Mouse (Mus musculus) G1E (cell line): Measurements from ENCODE around the gene Axin1. TPM values are rescaled to one million over a fixed set of nuclear protein-coding genes. Genes with fewer than 3 reads are reported as not detected.

Experiments
- ATAC-seq: 2 replicates; pipeline ENCODE4 v1.8.0; 2016; ENCODE audit warnings: mild to moderate bottlenecking; ENCODE audit not compliant: insufficient number of reproducible peaks, poor library complexity, low FRiP score, severe bottlenecking; ENCODE audit errors: extremely low read depth
- DNase-seq: peaks from one replicate; pipeline ENCODE4 v3.0.0; 2012; ENCODE audit warnings: low spot score
- H3K27me3 ChIP-seq: 2 replicates; pipeline ENCODE4 v1.6.1; 2012; ENCODE audit warnings: mild to moderate bottlenecking, low read length, inconsistent platforms; ENCODE audit not compliant: insufficient read depth
- H3K36me3 ChIP-seq: replicated peaks from 2 replicates; pipeline ENCODE3; 2012; ENCODE audit warnings: mild to moderate bottlenecking, inconsistent platforms
- H3K4me1 ChIP-seq: 2 replicates; pipeline ENCODE4 v1.6.1; 2012; ENCODE audit warnings: low read depth, low read length, inconsistent platforms, mixed read lengths; ENCODE audit not compliant: insufficient read depth
- H3K4me3 ChIP-seq: 2 replicates; pipeline ENCODE4 v1.5.1; 2012; ENCODE audit warnings: low read depth, mild to moderate bottlenecking, inconsistent platforms, low read length, moderate library complexity, mixed read lengths
- H3K9me3 ChIP-seq: replicated peaks from 2 replicates; pipeline ENCODE4 v1.6.1; 2012; ENCODE audit warnings: inconsistent platforms
- CTCF ChIP-seq: IDR thresholded peaks from 2 replicates; pipeline ENCODE4 v1.5.1; 2012; ENCODE audit warnings: low read depth, low read length, inconsistent platforms, mixed read lengths
- GATA1 ChIP-seq: IDR thresholded peaks from 2 replicates; pipeline ENCODE4 v1.6.1; 2012; ENCODE audit warnings: borderline replicate concordance, low read length, inconsistent platforms, mixed read lengths
- GATA2 ChIP-seq: IDR thresholded peaks from 2 replicates; pipeline ENCODE4 v1.6.1; 2012; ENCODE audit warnings: low read depth, low read length, inconsistent platforms, borderline replicate concordance
- POLR2AphosphoS5 ChIP-seq: IDR thresholded peaks from 2 replicates; pipeline ENCODE4 v1.6.1; 2012; ENCODE audit warnings: low read depth, low read length, inconsistent platforms; ENCODE audit not compliant: insufficient replicate concordance
- TAL1 ChIP-seq: conservative IDR thresholded peaks from 2 replicates; pipeline ENCODE4 v1.6.1; 2012; ENCODE audit warnings: low read depth, low read length, inconsistent platforms, mixed read lengths
- polyA plus RNA-seq: library from polyadenylated mRNA; stranded (reverse); fragments of >175 nt; gene quantifications from 2 replicates; pipeline ENCODE4 v1.2.3, GENCODE M21; 2012
- total RNA-seq, 2 experiments: library from RNA; stranded (forward) in 1 of 2; stranded (reverse) in 1 of 2; fragments of 200-1000 nt in 1 of 2; fragments of >200 nt in 1 of 2; fragmentation: Nextera tagmentation in 1 of 2; gene quantifications; 2 replicates each; pipeline ENCODE4 v1.2.3; 2014 to 2017

Axin1 gene
- total and polyA plus RNA-seq, 3 experiments, result 45.5 to 96.7 (median 87.3) TPM

DNA sequence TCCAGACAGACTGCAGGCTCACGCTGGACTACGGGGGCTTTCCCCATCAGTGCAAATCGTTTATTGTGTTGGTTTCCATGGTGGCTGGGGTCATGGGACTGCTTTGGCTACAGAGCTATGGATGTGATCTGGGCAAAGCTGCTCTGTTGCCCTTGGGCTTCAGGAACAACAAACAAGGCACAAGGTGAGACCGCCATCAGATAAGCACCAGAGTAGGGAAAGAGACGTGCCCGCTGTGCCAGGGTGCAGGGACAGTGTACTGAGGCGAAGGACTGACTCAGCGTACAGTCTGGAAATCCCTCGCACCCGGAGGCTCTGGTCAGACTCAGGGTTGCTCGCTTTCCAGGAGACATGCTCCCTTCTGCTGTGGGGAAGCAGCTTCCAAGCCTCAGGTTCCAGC is 74.2 kb downstream of the Axin1 start:
- no peak for ATAC-seq
- DNase-seq, result no peak
- H3K4me3 ChIP-seq, result no peak overlapping the region
- TF ChIP-seq TAL1 (no peak), CTCF (no peak), POLR2AphosphoS5 (no peak), GATA1 (no peak)
- H3K4me1 ChIP-seq, result no peaks in the 10 kb centered on the region
- no peaks in the 10 kb centered on the region for H3K27me3 ChIP-seq
- H3K9me3 ChIP-seq, result no peaks in the 10 kb centered on the region
- peaks cover 71% of the 10 kb centered on the region for H3K36me3 ChIP-seq

DNA sequence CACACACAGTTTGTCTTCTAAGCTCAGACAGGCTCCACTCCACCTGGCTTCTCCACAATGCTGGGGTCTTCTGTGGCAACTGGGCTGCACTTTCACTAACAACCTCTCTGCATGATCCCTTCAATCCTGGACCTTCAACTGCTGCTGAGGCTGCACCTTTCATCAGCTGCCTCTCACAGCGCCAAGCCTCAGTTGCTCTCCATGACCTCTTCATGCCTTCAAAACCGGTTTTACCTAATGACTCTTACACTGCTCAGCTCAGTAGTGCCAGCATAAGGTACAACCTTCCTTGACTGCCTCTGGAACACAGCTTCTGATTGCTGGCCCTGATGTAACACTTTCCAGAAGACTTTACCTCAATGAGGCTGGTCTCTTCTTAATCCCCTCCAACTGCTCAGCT is 83.0 kb downstream of the Axin1 start:
- ATAC-seq (no peak), DNase-seq (no peak)
- Histone ChIP-seq H3K9me3 (no peaks in the 10 kb centered on the region), H3K36me3 (peaks cover 30% of the 10 kb centered on the region), H3K27me3 (no peaks in the 10 kb centered on the region), H3K4me1 (peaks cover 5% of the 10 kb centered on the region; the same call in 1 of the 2 replicates), H3K4me3 (no peak overlapping the region)
- TF ChIP-seq CTCF (no peak), POLR2AphosphoS5 (no peak), TAL1 (no peak), GATA2 (no peak), GATA1 (no peak)

DNA sequence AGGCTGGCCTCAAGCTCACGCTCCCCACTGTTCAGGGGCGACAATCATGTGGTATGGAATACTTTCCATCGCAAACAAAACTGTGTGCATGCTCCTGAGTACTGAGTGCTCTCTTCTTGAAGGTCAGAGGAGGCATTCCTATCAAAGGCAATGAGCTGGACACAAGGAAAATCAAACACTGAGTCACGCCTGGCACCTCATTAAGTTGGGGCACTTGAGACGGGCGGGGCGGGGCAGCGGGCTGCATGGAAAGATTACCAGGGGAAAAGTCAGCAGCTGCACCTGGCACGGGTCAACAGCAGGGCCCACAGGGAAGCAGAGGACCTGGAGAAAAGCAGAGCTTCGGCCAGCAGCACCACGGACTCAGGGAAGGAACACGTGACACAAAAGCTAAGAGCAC is 86.7 kb downstream of the Axin1 start:
- Histone ChIP-seq H3K4me1 (peaks cover 9% of the 10 kb centered on the region; the same call in 1 of the 2 replicates), H3K9me3 (no peaks in the 10 kb centered on the region), H3K4me3 (no peak overlapping the region), H3K36me3 (peaks cover 15% of the 10 kb centered on the region), H3K27me3 (no peaks in the 10 kb centered on the region)
- DNase-seq (no peak), ATAC-seq (no peak)
- no peak for TF ChIP-seq GATA1
- TF ChIP-seq TAL1, result no peak
- TF ChIP-seq CTCF, result no peak
- no peak for TF ChIP-seq GATA2

DNA sequence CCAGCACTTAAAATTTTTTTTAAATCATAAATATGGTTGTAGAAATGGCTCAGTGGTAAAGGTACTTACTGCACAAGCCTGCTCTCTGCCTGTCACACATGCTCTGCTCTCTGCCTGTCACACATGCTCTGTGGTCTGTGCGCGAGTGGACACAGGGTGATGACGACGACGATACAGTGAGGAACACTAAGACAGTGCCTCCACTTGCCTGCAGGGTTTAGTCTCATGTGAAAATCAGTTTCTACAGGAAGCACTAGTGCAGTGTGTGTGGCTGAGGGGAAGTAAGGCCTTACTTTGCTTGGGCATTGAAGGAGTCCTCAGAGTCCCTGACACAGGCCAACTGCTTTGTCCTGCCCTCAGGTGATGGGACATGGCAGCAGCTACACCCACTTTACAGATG is 91.3 kb downstream of the Axin1 start:
- DNase-seq (no peak), ATAC-seq (no peak)
- peaks cover 19% of the 10 kb centered on the region for H3K4me1 ChIP-seq
- H3K27me3 ChIP-seq, result no peaks in the 10 kb centered on the region
- peaks cover 9% of the 10 kb centered on the region for H3K36me3 ChIP-seq
- H3K9me3 ChIP-seq, result no peaks in the 10 kb centered on the region
- TF ChIP-seq GATA2 (no peak), CTCF (no peak), TAL1 (no peak), POLR2AphosphoS5 (no peak), GATA1 (no peak)
- no peak overlapping the region for H3K4me3 ChIP-seq

DNA sequence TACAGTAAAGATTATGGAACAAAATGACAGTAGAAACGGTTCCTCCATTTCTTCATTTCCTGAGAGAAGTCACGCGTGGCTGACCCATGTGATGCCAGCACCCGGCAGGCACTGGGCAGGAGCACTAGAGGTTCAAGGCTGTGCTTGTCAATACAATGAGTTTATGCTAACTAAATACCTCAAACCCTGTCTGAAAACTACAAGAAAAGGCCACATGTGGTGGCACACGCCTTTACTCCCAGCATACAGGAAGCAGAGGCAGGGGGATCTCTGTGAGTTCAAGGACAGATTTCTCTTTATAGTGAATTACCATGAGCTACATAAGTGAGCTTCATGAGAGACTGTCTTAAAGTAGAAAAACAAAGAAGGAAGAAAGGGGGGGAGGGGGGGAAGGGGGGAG is 92.7 kb downstream of the Axin1 start:
- Histone ChIP-seq H3K9me3 (no peaks in the 10 kb centered on the region), H3K36me3 (peaks cover 4% of the 10 kb centered on the region), H3K4me3 (no peak overlapping the region), H3K4me1 (peaks cover 28% of the 10 kb centered on the region), H3K27me3 (no peaks in the 10 kb centered on the region)
- TF ChIP-seq CTCF (no peak), TAL1 (no peak), POLR2AphosphoS5 (no peak), GATA1 (no peak), GATA2 (no peak)
- DNase-seq (no peak), ATAC-seq (no peak)

DNA sequence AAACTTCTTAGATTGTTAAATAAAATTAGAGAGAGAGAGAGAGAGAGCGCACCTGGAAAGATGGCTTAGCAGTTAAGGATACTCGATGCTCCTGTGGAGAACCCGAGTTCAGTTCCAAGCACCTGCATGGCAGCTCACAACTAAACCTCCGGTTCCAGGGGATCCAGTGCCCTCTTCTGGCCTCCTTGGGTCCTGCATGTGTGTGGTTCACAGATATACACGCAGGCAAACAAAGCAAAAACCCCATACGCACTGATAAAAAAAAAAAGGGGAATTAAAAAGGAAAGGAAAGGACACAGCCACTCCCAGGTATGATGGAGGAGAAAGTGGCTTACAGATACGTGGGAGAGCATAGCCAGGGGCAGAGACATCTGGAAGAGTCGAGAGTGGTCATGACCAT is 94.4 kb downstream of the Axin1 start:
- no peak for DNase-seq
- TF ChIP-seq GATA2 (no peak), TAL1 (no peak), CTCF (no peak), POLR2AphosphoS5 (no peak), GATA1 (no peak)
- Histone ChIP-seq H3K36me3 (peaks cover 4% of the 10 kb centered on the region), H3K27me3 (no peaks in the 10 kb centered on the region), H3K9me3 (no peaks in the 10 kb centered on the region), H3K4me1 (peaks cover 43% of the 10 kb centered on the region), H3K4me3 (no peak overlapping the region)
- no peak for ATAC-seq

DNA sequence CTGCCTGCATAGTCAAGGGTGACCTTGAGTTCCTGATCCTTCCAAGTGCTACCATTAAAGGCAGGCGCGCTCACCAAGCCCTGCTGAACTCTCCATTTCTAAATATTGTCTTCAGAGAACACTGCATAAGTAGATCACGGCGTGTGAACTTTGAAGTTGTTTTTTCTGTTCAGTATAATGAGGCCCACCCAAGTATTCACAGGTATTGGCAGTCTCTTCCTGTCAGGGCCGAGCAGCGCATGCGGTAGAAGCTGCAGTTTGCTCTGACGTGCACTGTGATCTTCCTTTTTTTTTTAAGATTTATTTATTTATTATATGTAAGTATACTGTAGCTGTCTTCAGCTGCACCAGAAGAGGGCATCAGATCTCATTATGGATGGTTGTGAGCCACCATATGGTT is 95.9 kb downstream of the Axin1 start:
- no peak overlapping the region for H3K4me3 ChIP-seq
- peaks cover 57% of the 10 kb centered on the region for H3K4me1 ChIP-seq
- H3K27me3 ChIP-seq, result no peaks in the 10 kb centered on the region
- no peak for DNase-seq
- ATAC-seq, result no peak
- TF ChIP-seq TAL1, result no peak
- TF ChIP-seq CTCF, result no peak
- TF ChIP-seq GATA1, result no peak
- TF ChIP-seq GATA2, result no peak
- TF ChIP-seq POLR2AphosphoS5, result no peak
- H3K9me3 ChIP-seq, result no peaks in the 10 kb centered on the region
- H3K36me3 ChIP-seq, result peaks cover 4% of the 10 kb centered on the region
